Mouse (Mus musculus): ENCODE measurements around the gene Tacc2.

DNA sequence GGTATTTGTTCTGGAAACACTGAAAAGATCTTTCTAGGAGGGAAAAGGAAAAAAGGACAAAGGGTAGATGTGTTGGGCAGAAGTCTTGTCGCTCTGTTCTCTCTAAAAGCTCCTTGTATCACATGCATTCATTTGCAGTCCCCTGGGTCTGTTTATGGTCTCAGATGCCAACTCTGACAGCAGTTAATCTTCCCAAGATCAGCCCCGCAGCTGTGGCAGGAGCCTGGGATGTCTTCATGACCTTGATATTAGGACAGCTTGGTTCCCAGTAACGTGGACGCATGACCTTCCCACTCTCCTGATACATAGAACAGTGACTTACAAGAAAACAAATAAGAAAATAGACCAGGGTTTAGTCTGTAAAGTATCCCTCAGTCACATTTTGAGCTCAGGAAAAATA is 36.7 kb downstream of the Tacc2 start:
- TF ChIP-seq CTCF (IDR thresholded peaks at IDR 0.05; ENCODE audit: extremely low read depth, insufficient read length, insufficient replicate concordance, low read depth, low read length) (no peak), POLR2A (IDR thresholded peaks at IDR 0.05; ENCODE audit: low read depth, low read length) (no peak)

Data from small intestine, adult 2 months (tissue).